Mouse (Mus musculus): ENCODE measurements around the gene Hoxd8.

Gene Hoxd8

GRCm38 (mm10) chr2:74685059-74685603, 19.3 kb upstream of the Hoxd8 start:
- no peak for DNase-seq (ENCODE audit: low spot score in 2 of 2)

DNA sequence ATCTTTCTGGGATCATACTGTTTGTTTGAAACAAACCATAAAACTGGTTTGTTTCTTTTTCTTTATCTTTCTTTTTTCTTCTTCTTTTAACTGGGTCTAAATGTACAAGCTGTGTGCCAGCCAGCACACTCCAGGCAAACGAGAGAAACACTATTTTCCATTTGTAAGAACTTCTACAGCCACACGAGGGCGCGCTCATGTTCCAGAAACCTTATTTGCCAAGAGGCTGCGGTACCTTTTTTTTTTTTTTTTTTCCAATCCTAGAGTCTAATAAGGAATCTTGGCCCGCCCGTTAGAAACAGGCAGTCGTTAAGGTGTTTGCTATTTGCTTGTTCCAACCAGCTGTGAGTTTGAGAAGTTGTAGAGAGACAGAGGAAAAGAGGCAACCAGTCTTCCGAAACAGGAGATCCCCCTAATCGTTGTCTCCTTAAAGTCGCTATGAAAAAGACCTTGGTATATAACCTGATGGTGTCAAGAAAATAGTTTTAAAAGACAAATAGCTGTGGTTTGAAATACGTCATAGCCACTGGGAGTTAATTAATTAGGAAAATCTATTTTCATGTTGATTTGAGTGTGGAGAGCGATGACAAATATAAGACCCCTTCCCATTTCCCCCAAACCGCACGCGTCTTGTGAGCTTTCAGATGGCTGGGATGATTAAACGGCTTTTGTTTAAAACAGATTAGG, 18.0 kb upstream of the Hoxd8 start:
- DNase-seq (ENCODE audit: low spot score in 2 of 2) = peak in 1 of 2 experiments; percentile 46

GRCm38 (mm10) chr2:74686988-74687697, 17.3 kb upstream of the Hoxd8 start:
- DNase-seq (ENCODE audit: low spot score in 2 of 2) = no peak

- DNase-seq (ENCODE audit: low spot score in 2 of 2) = peak in 1 of 2 experiments; percentile 24
Measured at GRCm38 (mm10) chr2:74687698-74688555, 16.5 kb upstream of the Hoxd8 start.

- no peak for DNase-seq (ENCODE audit: low spot score in 2 of 2)
Measured at GRCm38 (mm10) chr2:74688795-74689573, 15.4 kb upstream of the Hoxd8 start.

GRCm38 (mm10) chr2:74689574-74690337, 14.7 kb upstream of the Hoxd8 start:
- DNase-seq (ENCODE audit: low spot score in 2 of 2) = peak in 1 of 2 experiments; percentile 25

GRCm38 (mm10) chr2:74690338-74690716, 14.1 kb upstream of the Hoxd8 start:
- no peak for DNase-seq (ENCODE audit: low spot score in 2 of 2)

- peak in 1 of 2 experiments; percentile 82 for DNase-seq (ENCODE audit: low spot score in 2 of 2)
Measured at GRCm38 (mm10) chr2:74691022-74691951, 13.1 kb upstream of the Hoxd8 start, which contains the start of gene Hoxd10. TSS of gene Hoxd10 (plus strand) at chr2:74691924.

- DNase-seq (ENCODE audit: low spot score in 2 of 2) = no peak
Measured at GRCm38 (mm10) chr2:74691995-74692807, 12.2 kb upstream of the Hoxd8 start.

GRCm38 (mm10) chr2:74692808-74693431, 11.5 kb upstream of the Hoxd8 start:
- DNase-seq (ENCODE audit: low spot score in 2 of 2) = no peak

GRCm38 (mm10) chr2:74693432-74693827, 11.0 kb upstream of the Hoxd8 start:
- DNase-seq (ENCODE audit: low spot score in 2 of 2) = no peak

GRCm38 (mm10) chr2:74694066-74694465, 10.3 kb upstream of the Hoxd8 start:
- no peak for DNase-seq (ENCODE audit: low spot score in 2 of 2)

DNA sequence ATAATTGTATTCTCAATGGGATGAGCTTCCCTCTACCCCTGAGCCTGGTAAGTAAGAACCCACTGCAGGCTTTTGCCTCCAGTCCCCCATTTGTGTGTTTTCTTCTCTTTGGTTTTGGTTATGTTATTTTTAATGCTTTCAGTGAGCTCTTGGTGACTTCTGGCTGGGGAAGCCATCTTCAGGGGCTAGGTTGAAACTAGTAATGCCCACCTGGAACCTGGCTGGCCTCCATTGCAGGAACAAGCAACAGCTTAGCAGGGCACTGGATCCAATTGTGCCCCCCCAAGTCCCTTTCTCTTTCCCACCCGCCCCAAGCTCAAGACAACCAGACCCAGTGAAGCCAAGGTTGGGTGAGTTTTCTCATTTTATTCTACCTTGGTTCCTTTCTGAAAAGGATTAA, 9.0 kb upstream of the Hoxd8 start:
- DNase-seq (ENCODE audit: low spot score in 2 of 2) = no peak

- no peak for DNase-seq (ENCODE audit: low spot score in 2 of 2)
Measured at GRCm38 (mm10) chr2:74695813-74696430, 8.5 kb upstream of the Hoxd8 start.

DNA sequence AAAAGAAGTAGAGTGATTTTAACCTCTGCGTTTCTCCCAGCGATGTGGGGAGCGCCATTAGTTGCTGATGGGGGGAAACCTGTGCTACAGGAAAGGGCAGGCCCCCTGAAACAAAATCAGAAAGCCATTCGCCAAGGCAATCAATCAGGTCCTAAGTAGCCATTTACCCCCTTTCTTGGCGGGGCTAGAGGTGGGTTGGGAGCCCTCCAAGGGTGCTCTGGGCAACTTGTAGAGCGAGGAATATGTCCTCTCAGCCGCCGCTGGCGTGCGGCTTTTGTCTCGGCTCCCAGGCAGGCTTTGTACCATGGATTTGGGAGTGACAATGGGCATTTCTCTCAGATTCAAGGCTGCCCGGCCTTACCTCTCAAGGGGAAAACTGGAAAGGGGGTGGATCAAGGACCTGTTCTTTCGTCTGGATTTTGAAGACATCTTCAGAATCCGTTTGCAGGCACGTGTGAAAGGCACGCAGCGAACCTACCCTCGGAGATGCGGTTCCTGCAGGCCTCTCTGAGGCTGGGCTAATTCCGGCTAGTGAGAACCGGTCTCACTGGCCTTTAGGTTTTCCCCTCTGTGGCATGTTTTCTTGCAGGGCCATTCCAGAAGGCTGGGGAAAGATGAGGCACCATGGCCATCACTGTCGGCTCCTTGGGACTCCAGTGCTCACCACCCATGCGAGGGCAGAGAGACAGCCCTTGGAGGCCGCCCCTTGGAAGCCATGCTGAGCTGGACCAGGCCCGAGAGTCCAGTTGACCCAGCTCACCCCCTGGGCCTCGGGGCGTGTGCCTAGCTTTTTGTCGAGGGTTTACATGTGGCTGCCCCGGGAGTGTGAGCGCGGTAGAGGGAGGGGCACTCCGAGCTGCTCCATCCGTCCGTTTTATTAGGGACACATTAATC, 7.7 kb upstream of the Hoxd8 start:
- DNase-seq (ENCODE audit: low spot score in 2 of 2) = peak in 1 of 2 experiments; percentile 18

DNA sequence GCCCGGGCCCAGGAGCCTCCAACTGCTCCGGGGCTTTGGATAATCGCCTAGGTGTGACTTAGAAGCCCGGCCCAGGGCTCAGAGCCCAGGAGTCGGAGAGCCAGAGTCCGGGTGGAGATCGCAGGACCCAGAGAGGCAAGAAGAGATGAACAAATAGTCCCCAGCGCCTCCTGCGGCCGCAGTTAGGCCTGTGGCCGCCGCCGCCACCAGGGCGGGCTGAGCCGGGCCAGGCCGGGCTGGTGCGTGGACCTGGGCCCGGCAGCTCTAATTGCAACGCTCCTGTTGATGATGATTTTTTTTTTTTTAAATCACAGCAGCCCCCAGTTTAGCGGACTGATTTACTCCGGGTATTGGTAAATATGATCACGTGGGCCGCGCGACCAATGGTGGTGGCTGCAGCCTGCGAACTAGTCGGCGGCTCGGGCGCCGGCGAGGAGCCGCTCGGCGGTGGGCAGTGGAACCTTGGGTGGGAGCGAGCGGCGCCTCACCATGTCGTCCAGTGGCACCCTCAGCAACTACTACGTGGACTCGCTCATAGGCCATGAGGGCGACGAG, 6.8 kb upstream of the Hoxd8 start, which contains the start of gene Hoxd9:
Gene Hoxd9 (plus strand): TSS at position 161 of the 555 bp plus-strand sequence.
- DNase-seq (ENCODE audit: low spot score in 2 of 2) = peak in 1 of 2 experiments; percentile 74

Measured in urinary bladder, postnatal 4 days (tissue).